Mouse (Mus musculus) layer of hippocampus, adult 2 months (tissue): Measurements from ENCODE around the gene Rnaset2b. TPM values are rescaled to one million over a fixed set of nuclear protein-coding genes. Genes with fewer than 3 reads are reported as not detected.
A peak's percentile ranks its signal among the peaks of the same experiment; 100 is the strongest.
"Not testable (repeated sequence)": the region's sequence is repeated elsewhere in the genome, so short reads cannot be mapped to it uniquely, and the experiment has no call there.

ENCODE experiments used
- DNase-seq, 2 experiments: peaks; one replicate each; pipeline ENCODE4 v3.0.0; 2022; ENCODE audit warnings: low spot score in 2 of 2
- H3K27ac ChIP-seq: fragments of 200-600 bp; 2 replicates; pipeline ENCODE4 v1.8.1; 2022
- H3K4me3 ChIP-seq: fragments of 200-600 bp; 2 replicates; pipeline ENCODE4 v1.8.1; 2022; ENCODE audit warnings: mild to moderate bottlenecking
- CTCF ChIP-seq: fragments of 200-600 bp; conservative IDR thresholded peaks from 2 replicates; pipeline ENCODE4 v1.8.1; 2022; ENCODE audit warnings: antibody characterized with exemption, mild to moderate bottlenecking, moderate library complexity
- total RNA-seq, 2 experiments: library from RNA; stranded (reverse); gene quantifications; 2 replicates each; pipeline ENCODE4 v1.2.3; 2021

Rnaset2b gene
- total RNA-seq, 2 experiments from 2014 or later: 35.4 to 39.5 TPM

DNA sequence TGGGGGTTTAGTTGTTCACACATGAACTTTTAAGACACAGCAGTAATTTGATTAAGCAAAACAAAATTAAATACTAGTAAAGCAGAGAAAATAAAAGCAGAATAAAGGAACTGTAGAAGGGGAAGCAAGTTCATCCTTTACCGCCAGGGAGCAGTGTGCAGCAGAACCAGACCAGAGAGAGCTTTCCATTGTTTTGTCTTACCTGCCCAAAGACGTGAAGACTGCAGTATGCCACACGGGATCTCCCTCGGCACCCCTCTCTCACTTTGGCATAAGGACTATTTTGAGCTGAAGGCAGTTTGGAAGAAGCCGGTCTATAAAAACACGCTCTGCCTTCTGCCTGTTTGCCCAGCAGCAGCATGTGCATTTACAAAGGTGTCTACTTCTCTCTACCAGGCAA lies 5.1 kb upstream of the Rnaset2b start:
- not testable (repeated sequence) for H3K4me3 ChIP-seq, H3K27ac ChIP-seq
- TF ChIP-seq CTCF: peak; percentile 66
- peak in 1 of 2 experiments; percentile 16 for DNase-seq

GRCm38 (mm10) chr17:6967673-6968072 lies 2.8 kb upstream of the Rnaset2b start:
- not testable (repeated sequence) for DNase-seq, H3K27ac ChIP-seq, H3K4me3 ChIP-seq

DNA sequence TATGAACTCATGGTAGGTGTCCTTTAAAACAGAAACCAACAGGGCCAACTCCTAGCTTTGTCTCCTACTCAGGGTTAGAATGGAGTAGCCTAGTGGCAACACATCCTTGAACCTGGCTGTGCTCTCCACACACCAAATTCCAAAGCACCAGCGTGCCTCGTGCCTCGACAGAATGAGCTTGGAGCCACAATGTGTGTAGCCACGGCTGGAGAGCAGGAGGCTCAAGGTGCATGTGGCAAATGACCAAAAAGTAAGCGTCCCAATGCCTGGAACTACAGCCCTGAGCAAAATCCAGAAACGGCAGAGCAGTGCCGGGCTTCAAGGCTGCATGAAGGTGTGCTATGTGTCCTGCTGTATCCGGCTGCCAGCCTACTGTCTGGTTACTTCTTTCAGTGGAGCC lies 804 bp downstream of the Rnaset2b start:
- not testable (repeated sequence) for H3K27ac ChIP-seq, DNase-seq, H3K4me3 ChIP-seq

DNA sequence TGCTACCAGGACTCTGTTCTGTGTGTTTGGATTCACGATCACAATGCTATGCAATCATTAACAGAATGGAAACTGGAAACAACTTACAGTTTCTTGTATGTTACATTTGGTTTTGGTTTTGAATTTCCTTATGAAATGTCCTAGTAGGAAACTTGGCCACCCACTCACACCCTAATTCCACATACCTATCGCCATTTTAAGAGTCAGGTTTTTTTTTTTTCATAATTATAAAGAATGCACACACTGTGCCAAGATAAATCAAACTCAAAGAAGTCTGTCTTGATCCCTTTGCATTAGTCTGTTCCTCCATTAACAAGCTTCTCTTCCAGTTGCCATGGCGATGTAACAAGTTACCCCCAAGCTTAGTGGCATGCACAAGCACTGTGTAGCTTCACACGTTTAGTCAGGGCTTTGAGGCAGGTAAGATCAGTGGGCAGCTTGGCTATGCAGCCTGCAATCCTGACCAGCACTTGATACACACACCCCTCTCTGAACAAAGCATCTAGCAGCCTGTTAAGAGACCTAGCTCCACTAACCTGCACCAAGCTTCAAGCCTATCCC lies 2.5 kb downstream of the Rnaset2b start:
- not testable (repeated sequence) for H3K4me3 ChIP-seq, DNase-seq, H3K27ac ChIP-seq

DNA sequence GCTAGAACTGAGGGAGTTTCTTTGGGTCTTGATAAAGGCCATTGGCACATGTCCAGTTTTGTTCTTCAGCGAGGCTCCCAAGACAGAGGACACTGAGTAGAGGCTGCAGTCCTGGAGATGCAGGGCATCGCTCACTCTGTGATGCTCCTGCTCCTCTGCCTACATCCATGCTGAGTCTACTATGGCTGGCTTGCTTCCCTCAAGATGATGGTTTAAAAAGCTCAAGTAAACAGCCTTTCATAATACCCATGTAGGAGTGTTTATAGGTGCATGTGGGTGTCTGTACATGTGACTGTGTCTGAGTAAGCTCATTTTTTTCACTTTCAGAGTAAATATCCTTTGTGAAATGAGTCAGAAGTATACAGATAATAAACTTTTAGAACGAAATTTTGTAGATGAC lies 4.6 kb downstream of the Rnaset2b start:
- not testable (repeated sequence) for DNase-seq

DNA sequence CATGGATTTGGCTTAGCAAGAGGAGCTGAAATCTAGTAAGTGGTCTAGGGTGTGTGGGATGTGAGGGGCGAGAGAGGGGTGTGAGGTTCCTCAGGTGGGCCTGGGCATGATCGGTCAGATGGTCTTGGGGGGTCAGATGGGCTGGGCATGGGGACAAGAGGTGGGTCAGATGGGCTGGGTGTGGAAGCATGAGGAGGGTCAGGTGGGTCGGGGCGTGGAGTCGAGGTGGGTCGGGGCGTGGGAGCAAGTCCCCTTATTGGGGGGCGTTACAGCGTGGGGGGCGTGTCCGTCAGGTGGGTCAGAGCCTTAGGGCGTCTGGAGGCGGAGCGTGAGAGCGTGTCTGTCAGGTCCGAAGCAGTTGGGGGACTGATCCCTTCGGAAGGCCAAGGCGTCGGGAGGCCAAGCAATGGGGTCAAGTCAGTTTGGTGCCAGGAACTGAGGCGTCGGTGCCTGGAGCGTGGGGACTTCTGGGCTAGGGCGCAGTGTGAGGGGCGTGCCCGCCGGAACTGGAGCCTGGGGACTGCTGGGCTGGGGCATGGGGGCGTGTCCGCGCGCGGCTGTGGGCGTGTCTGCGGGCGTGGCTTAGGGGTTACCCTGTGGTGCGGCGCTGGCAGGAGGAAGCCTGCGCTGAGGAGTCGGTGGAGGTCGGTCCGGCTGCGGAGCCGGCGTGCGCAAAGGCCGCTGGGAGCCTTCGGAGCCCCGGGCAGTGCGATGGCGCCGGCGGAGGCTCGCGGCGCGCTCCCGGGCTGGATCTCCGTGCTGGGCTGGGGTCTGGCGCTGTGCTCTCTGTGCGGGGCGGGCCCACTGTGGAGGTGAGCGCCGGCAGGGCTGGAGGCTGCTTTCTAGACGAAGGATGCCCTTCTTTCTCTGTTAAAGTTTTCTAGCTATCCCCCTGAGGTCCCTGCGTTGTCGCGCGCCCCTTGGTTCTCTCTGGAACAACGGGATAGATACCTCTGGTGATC lies 8.1 kb downstream of the Rnaset2b start, which contains the start of gene Gm49721:
Gene Gm49721, plus strand, starts transcription at position 618 of the 962 bp plus-strand sequence.
- Histone ChIP-seq H3K4me3 (peak within 1 kb of the TSS; percentile 65), H3K27ac (peak within 1 kb of the TSS; percentile 54; the same call in 1 of the 2 replicates)
- DNase-seq: peak; percentile 31 to 47

More for the DNA sequence above, 4.6 kb downstream of the Rnaset2b start:
- not testable (repeated sequence) for H3K27ac ChIP-seq, H3K4me3 ChIP-seq

GRCm38 (mm10) chr17:6979380-6979779 lies 8.9 kb downstream of the Rnaset2b start:
- H3K27ac ChIP-seq, DNase-seq: not testable (repeated sequence)
- H3K4me3 ChIP-seq: peak overlapping the region; percentile 65; the same call in 1 of the 2 replicates

DNA sequence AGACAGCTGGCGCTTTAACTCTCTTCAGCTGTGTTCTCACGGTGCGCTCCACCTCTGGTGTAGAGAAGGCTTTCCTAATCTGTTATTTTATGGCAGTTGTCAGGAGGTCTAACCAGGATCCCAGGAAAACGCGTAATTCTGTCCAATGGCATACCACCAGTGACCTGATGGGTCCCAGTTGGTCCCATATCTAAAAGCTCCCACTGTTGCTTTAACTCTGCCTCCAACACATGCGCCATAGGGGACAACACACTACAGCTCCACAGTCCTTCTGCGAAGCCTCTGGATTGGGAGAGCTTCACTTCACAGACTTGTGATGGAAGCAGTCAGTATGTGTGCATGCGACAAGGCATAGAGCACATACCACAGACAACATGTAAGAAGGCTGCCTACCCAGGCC lies 9.7 kb downstream of the Rnaset2b start:
- not testable (repeated sequence) for DNase-seq, H3K27ac ChIP-seq, H3K4me3 ChIP-seq

DNA sequence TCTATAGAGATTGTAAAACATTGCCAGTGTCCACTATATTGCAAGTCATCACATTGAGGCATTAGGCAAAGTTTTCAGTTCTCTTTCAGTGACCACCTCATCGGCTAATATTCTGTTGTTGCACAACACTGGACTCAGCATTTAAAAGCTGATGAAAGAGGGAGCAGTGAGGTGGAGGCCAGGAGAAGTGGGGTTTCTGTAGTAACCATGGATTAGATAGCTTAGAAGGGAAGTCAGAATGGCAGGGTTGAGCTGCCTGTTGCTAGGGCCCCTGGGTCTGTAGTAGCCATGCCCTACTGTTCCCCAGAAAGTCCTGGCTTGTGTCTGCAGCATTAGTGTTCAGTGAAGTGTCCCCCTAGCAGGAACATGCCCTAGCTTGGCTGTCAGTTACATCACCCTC lies 15.7 kb downstream of the Rnaset2b start:
- not testable (repeated sequence) for H3K27ac ChIP-seq, H3K4me3 ChIP-seq, DNase-seq

GRCm38 (mm10) chr17:6995504-6995903 lies 25.1 kb downstream of the Rnaset2b start:
- DNase-seq, H3K4me3 ChIP-seq, H3K27ac ChIP-seq: not testable (repeated sequence)

- not testable (repeated sequence) for DNase-seq, H3K27ac ChIP-seq, H3K4me3 ChIP-seq
These were observed 26.4 kb downstream of the Rnaset2b start for GRCm38 (mm10) chr17:6996826-6997225.

DNA sequence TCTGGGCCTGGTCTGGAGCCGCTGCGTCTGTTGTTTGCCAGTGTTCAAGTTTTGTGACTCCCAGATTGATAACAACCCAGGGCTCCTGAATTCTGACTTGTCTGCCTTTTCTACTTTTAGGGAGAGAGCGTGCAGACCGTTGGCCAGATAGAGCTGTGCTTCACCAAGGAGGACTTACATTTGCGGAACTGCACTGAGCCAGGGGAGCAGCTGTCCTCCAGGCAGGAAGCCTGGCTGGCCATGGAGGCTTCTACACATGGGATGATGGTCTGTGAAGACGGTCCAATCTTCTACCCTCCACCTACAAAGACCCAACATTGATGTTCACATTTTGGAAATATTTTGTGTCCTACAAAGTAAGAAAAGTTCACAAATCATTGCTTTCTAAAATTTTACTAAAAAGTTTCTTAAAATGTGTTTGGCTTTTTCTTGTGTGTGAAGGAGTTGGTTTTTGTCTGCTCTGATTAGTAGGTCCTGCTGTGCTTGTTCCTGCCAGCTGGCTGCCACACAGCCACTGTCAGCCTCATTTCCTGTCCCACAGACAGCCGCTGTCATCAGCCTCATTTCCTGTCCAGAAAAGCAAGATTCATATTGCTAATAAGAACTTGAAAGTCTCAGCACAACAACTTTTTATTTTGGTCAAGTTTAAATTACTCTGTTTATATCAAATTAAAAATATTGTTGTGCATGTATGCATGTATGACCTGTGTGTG lies 27.5 kb downstream of the Rnaset2b start:
- not testable (repeated sequence) for H3K4me3 ChIP-seq, DNase-seq

GRCm38 (mm10) chr17:7001790-7002585 lies 31.6 kb downstream of the Rnaset2b start:
- H3K4me3 ChIP-seq, DNase-seq, H3K27ac ChIP-seq: not testable (repeated sequence)

More for the DNA sequence above, 27.5 kb downstream of the Rnaset2b start:
- H3K27ac ChIP-seq: not testable (repeated sequence)

- not testable (repeated sequence) for H3K4me3 ChIP-seq, DNase-seq, H3K27ac ChIP-seq
These were observed 33.0 kb downstream of the Rnaset2b start for GRCm38 (mm10) chr17:7003392-7003791.

- H3K27ac ChIP-seq, DNase-seq, H3K4me3 ChIP-seq: not testable (repeated sequence)
These were observed 35.2 kb downstream of the Rnaset2b start for GRCm38 (mm10) chr17:7005646-7006045.

DNA sequence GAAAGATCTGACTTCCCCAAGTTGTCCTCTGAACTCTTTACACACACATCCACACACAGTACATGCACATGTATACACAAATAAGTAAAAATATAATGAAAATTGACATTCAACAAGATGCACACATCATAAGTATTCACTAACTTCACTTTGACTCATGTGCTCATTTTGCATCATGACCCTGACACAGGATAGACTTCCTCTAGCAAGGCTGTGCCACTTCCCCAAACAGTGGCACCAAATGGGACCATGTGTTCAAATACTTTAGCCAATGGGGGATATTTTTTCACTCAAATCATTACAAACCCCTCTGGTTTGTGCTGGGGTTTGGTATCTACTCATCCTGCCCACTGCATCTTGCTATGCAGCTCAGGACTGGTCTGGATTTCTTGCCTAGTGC lies 38.5 kb downstream of the Rnaset2b start:
- not testable (repeated sequence) for DNase-seq, H3K27ac ChIP-seq, H3K4me3 ChIP-seq

DNA sequence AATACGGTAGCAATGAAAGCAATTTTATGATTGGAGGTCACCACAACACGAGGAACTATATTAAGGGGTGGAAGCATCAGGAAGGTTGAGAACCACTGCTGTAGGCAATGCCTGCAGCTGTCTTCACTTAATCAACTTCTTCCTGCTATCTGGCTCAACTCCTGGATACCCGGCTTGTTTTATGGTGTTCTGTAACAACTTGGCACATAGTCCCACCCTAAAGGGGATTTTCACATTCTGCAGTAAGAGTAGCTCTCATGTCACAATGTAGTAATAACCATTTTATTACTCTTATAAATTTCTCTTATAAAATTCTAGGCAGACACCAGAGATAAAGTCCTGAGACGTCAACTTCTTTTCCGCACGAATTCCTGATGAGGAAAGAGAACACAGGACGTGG lies 39.0 kb downstream of the Rnaset2b start:
- H3K27ac ChIP-seq, H3K4me3 ChIP-seq, DNase-seq: not testable (repeated sequence)

- DNase-seq, H3K27ac ChIP-seq, H3K4me3 ChIP-seq: not testable (repeated sequence)
These were observed 39.5 kb downstream of the Rnaset2b start for GRCm38 (mm10) chr17:7009901-7010300.
